In the genomic region with DNA sequence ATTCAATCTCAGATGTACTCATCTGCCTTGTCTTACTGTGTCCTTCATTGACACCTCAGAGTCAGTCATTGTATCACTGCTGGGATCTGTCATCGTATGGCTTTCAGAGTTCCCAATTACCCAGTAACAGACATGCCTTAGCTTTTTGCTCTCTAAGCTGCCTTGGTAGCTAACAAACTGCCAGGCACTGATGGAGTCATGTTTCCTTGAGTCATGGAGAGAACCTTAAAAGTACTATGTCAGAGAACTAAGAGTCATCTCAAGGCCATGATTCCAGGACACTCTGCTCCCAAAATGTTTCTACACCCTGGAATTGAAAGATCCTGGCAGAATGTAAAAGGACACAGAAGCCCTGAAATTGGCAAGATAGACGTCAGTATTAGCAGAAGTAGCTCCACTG, we compare ENCODE assay signal across 23 mouse cellular contexts. TPM values are rescaled to one million over a fixed set of nuclear protein-coding genes. Genes with fewer than 3 reads are reported as not detected.
"Had no signal": no experiment of that assay in that cellular context is flagged by ENCODE, and none has a peak within 500 bp of the region (broad histone marks: within the 10 kb centered on the region; RNA-seq: fewer than 3 reads in every experiment).

No protein-coding gene starts in this region.

- H3K27ac ChIP-seq: lung, embryonic 15.5 days; macrophage; midbrain, embryonic 13.5 days; midbrain, embryonic 15.5 days; neural tube, embryonic 12.5 days had no signal

- H3K9ac ChIP-seq: lung, embryonic 15.5 days; midbrain, embryonic 13.5 days; midbrain, embryonic 15.5 days; neural tube, embryonic 12.5 days had no signal

- H3K4me3 ChIP-seq: lung, embryonic 15.5 days; megakaryocyte, embryonic 14.5 days; midbrain, embryonic 13.5 days; midbrain, embryonic 15.5 days; neural tube, embryonic 12.5 days had no signal

- H3K9me3 ChIP-seq: lung, embryonic 15.5 days; megakaryocyte, embryonic 14.5 days; midbrain, embryonic 13.5 days; midbrain, embryonic 15.5 days; neural tube, embryonic 12.5 days had no signal

- DNase-seq: lung, adult 2 months; lung, postnatal 14 days; lung, postnatal 36 days; retina, postnatal 1 day; right cerebral cortex, adult 18-20 months; right cerebral cortex, postnatal 25 days; right cerebral cortex, postnatal 4 days; spleen, adult 18-20 months; thymus, adult 18-20 months; thymus, postnatal 14 days; thymus, postnatal 36 days had no signal

- H3K4me1 ChIP-seq: lung, embryonic 15.5 days; megakaryocyte, embryonic 14.5 days; midbrain, embryonic 13.5 days; midbrain, embryonic 15.5 days; neural tube, embryonic 12.5 days had no signal

- ATAC-seq: lung, postnatal 0 days; midbrain, embryonic 13.5 days; midbrain, embryonic 15.5 days had no signal

- H3K27me3 ChIP-seq: lung, embryonic 15.5 days; megakaryocyte, embryonic 14.5 days; midbrain, embryonic 13.5 days; midbrain, embryonic 15.5 days; neural tube, embryonic 12.5 days had no signal

- H3K4me2 ChIP-seq: lung, embryonic 15.5 days; midbrain, embryonic 11.5 days; midbrain, embryonic 13.5 days; midbrain, embryonic 15.5 days; neural tube, embryonic 12.5 days had no signal

- H3K36me3 ChIP-seq: lung, embryonic 15.5 days; midbrain, embryonic 13.5 days; midbrain, embryonic 15.5 days; neural tube, embryonic 12.5 days had no signal

RNA-seq across cellular contexts. Expression of gene Ppp1r17, which starts 37.5 kb away (rescaled TPM):
- total RNA-seq: megakaryocyte progenitor cell, adult 5-6 weeks; monocyte, adult 5-6 weeks; neutrophil, adult 5-6 weeks had no signal
- polyA plus RNA-seq: lung, adult 2 months; lung, postnatal 0 days; macrophage; small intestine, adult 2 months had no signal
